Mouse (Mus musculus) liver, embryonic 14.5 days (tissue): ENCODE results near the gene Ifitm5.

Experiments used
- CTCF ChIP-seq: IDR thresholded peaks from 2 replicates; pipeline ENCODE4 v1.5.1; 2016; ENCODE audit warnings: antibody characterized with exemption, low read depth, control low read depth
- EP300 ChIP-seq: IDR thresholded peaks from 2 replicates; pipeline ENCODE4 v1.6.1; 2016; ENCODE audit warnings: antibody characterized with exemption, low read depth

DNA sequence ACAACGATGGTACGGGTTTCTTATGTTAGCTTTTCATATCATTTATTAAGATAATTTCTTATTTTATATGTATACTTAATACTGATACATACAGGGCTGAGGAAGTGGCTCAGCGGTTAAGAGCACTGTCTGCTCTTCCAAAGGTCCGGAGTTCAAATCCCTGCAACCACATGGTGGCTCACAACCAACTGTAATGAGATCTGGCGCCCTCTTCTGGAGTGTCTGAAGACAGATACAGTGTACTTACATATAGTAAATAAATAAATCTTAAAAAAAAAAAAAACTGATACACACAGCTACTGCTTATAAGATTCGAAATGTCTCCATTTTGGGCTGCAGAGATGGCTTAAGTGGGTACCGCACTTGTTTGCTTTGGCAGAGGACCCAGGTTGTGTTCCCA is 42.4 kb downstream of the Ifitm5 start:
- TF ChIP-seq EP300 (no peak), CTCF (peak; percentile 30; the same call in 1 of the 2 replicates)
